Mouse (Mus musculus) spleen, adult 2 months (tissue): ENCODE data around the gene Trmt10b. TPM values are rescaled to one million over a fixed set of nuclear protein-coding genes. Genes with fewer than 3 reads are reported as not detected.
A peak's percentile ranks its signal among the peaks of the same experiment; 100 is the strongest.

Experiments used
- DNase-seq, 2 experiments: peaks; one replicate each; pipeline versions ENCODE4 v3.0.0 to v3.0.0-alpha.2; 2012 to 2021; ENCODE audit warnings: low spot score in 2 of 2, low read depth in 1 of 2
- H3K27ac ChIP-seq: fragments of 200-500 bp; 2 replicates; pipeline ENCODE4 v1.5.1; 2012; ENCODE audit warnings: low read length, inconsistent platforms; ENCODE audit not compliant: insufficient read depth
- H3K27me3 ChIP-seq: fragments of 200-500 bp; 2 replicates; pipeline ENCODE4 v1.6.1; 2012; ENCODE audit warnings: mild to moderate bottlenecking, moderate library complexity, low read length, inconsistent platforms; ENCODE audit not compliant: control insufficient read depth, insufficient read depth
- H3K36me3 ChIP-seq: fragments of 200-500 bp; 2 replicates; pipeline ENCODE4 v1.6.1; 2012; ENCODE audit warnings: mild to moderate bottlenecking, low read length, inconsistent platforms; ENCODE audit not compliant: control insufficient read depth, insufficient read depth
- H3K4me1 ChIP-seq: fragments of 200-500 bp; 2 replicates; pipeline ENCODE4 v1.6.1; 2011; ENCODE audit warnings: inconsistent platforms; ENCODE audit not compliant: control insufficient read depth, insufficient read depth, insufficient read length
- H3K4me3 ChIP-seq: fragments of 200-500 bp; 2 replicates; pipeline ENCODE4 v1.5.1; 2011; ENCODE audit warnings: mild to moderate bottlenecking, inconsistent platforms; ENCODE audit not compliant: insufficient read depth, insufficient read length; ENCODE audit errors: extremely low read depth
- CTCF ChIP-seq: fragments of 200-500 bp; IDR thresholded peaks from 2 replicates; pipeline ENCODE4 v1.5.1; 2011; ENCODE audit warnings: mild to moderate bottlenecking, inconsistent platforms; ENCODE audit not compliant: insufficient read depth, insufficient read length, insufficient replicate concordance; ENCODE audit errors: extremely low read depth
- POLR2A ChIP-seq: fragments of 200-500 bp; IDR thresholded peaks from 2 replicates; pipeline ENCODE4 v1.6.1; 2011; ENCODE audit warnings: low read depth, low read length, inconsistent platforms
- WGBS: fragments of 180-500 bp; shearing (Covaris S2); methylation state at CpG from one replicate; pipeline ENCODE4 v1.1.7; 2018; 5-methylcytosine and 5-hydroxymethylcytosine counted together
- polyA plus RNA-seq: library from polyadenylated mRNA; depleted of rRNA; stranded (reverse); fragments of >200 nt; gene quantifications from 2 replicates; pipeline ENCODE4 v1.2.3, GENCODE M21; 2012; rRNA removed

The Trmt10b gene
- 1.1 and 1.4 TPM in 2 replicates for polyA plus RNA-seq

DNA sequence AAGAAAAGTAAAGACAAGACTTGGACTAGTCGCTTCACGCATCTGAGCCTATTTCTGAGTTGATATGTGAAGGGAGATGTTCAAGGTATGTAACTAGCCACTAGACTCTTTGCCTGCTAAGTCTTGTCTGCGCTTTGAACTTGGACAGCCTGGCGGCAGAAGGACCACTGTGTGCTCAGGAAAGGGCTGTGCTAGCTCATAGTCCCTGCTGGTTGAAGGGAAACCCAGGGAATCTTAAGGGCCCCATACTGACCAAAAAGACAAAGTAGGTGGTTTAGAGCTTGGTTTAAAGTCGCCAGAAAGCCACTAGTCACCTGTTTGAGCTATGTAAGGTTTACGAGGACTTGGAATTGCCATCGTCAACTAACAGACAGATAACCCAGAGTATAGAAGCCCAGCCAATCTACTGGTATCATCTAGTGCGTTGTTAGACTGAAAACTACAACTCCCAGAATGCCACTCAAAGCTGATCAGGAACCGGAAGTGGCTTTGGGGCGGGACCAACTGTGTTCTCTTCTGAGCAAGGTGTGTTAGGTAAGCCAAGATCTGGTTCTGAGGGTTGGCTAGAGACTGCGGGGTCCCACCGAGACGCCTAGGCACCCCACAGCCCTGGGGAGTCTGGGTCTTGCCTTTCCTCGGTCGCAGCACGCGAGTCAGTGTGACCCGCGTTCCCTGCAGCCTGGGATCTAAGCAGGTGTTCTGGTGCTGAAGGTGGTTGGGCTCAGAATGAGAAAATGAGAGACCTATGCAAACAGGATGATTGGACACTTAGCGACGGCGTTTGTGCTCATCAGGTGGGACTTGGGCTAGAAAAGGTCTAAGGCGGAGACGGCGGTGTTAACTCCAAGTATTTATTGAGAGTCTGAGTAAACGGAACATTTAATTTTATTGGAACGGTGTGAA lies at the start of gene Trmt10b:
Trmt10b (plus strand) TSS at position 466 of the 903 bp plus-strand sequence.
- peak; percentile 60 to 73 for DNase-seq
- Histone ChIP-seq H3K27ac (no peak within 1 kb of the TSS), H3K4me1 (peaks cover 3% of the 10 kb centered on the region; the same call in 1 of the 2 replicates), H3K36me3 (peaks cover 4% of the 10 kb centered on the region; the same call in 1 of the 2 replicates), H3K27me3 (no peaks in the 10 kb centered on the region), H3K4me3 (peak within 1 kb of the TSS; percentile 82)
- TF ChIP-seq CTCF: no peak
- TF ChIP-seq POLR2A: no peak
- WGBS: 17% methylated on average over 27 of the region's 27 CpGs

GRCm38 (mm10) chr4:45251265-45251664 lies 45.7 kb upstream of the Trmt10b start:
- Histone ChIP-seq H3K36me3 (no peaks in the 10 kb centered on the region), H3K4me1 (no peaks in the 10 kb centered on the region), H3K27ac (no peak overlapping the region), H3K27me3 (no peaks in the 10 kb centered on the region), H3K4me3 (no peak overlapping the region)
- no peak for DNase-seq
- 84% methylated on average over 8 of the region's 8 CpGs for WGBS
- TF ChIP-seq CTCF (no peak), POLR2A (no peak)

- Histone ChIP-seq H3K4me3 (no peak overlapping the region), H3K27me3 (no peaks in the 10 kb centered on the region), H3K4me1 (no peaks in the 10 kb centered on the region), H3K27ac (no peak overlapping the region), H3K36me3 (no peaks in the 10 kb centered on the region)
- no peak for DNase-seq
- TF ChIP-seq CTCF (no peak), POLR2A (no peak)
- 60% methylated on average over 9 of the region's 9 CpGs for WGBS
Measured at GRCm38 (mm10) chr4:45252861-45253262, 44.1 kb upstream of the Trmt10b start.

GRCm38 (mm10) chr4:45253839-45254601 lies 42.9 kb upstream of the Trmt10b start:
- Histone ChIP-seq H3K4me3 (no peak overlapping the region), H3K4me1 (no peaks in the 10 kb centered on the region), H3K36me3 (no peaks in the 10 kb centered on the region), H3K27me3 (no peaks in the 10 kb centered on the region), H3K27ac (no peak overlapping the region)
- 69% methylated on average over 11 of the region's 11 CpGs for WGBS
- no peak for DNase-seq
- no peak for TF ChIP-seq CTCF
- no peak for TF ChIP-seq POLR2A

GRCm38 (mm10) chr4:45259232-45259832 lies 37.6 kb upstream of the Trmt10b start:
- no peak overlapping the region for H3K4me3 ChIP-seq
- WGBS: 66% methylated on average over 4 of the region's 4 CpGs
- TF ChIP-seq POLR2A (no peak), CTCF (no peak)
- peaks cover 1% of the 10 kb centered on the region; the same call in 1 of the 2 replicates for H3K27me3 ChIP-seq
- H3K27ac ChIP-seq: no peak overlapping the region
- DNase-seq: no peak
- no peaks in the 10 kb centered on the region for H3K36me3 ChIP-seq
- no peaks in the 10 kb centered on the region for H3K4me1 ChIP-seq

DNA sequence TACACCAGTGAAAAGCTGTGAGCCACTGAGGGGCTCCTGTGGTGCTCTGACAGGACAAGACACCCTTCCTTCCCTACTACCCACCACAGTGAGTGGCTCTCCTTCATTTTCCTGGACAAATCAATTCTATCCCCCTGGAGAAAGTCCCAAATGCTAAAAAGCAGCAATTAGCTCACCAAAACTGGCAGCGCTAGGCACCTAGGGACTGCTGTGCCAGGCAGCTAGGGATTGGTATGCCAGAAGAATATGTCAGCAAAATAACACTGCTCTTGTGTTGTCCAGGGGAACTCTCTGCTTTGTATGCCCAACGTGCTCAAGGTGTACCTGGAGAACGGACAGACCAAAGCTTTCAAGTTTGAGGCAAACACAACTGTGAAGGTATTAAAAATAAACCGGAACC lies 35.4 kb upstream of the Trmt10b start:
- 91% methylated on average over 4 of the region's 4 CpGs for WGBS
- Histone ChIP-seq H3K27me3 (peaks cover 1% of the 10 kb centered on the region; the same call in 1 of the 2 replicates), H3K4me3 (no peak overlapping the region), H3K4me1 (no peaks in the 10 kb centered on the region), H3K27ac (no peak overlapping the region), H3K36me3 (no peaks in the 10 kb centered on the region)
- DNase-seq: no peak
- TF ChIP-seq CTCF (no peak), POLR2A (no peak)

DNA sequence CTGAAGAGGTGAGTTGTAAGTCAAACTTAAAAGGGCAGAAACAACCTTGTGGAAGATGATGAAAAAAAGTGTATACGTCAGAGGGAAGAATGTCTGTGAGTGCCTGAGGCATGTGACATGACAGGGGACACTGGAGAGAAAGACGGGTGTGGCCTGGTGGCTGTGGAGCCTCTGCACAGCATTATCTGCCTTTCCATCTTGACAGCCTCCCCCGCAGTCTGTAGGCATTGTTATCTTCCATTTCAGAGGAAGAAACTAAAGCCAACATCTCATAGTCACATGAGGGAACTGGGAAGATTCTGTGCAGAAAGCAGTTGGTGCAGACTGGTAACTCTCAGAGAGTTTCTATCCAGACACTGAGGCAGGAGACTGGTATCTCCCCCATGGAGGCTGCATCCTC lies 29.0 kb upstream of the Trmt10b start:
- no peak for DNase-seq
- Histone ChIP-seq H3K4me1 (no peaks in the 10 kb centered on the region), H3K4me3 (no peak overlapping the region), H3K27me3 (no peaks in the 10 kb centered on the region), H3K27ac (no peak overlapping the region), H3K36me3 (no peaks in the 10 kb centered on the region)
- no peak for TF ChIP-seq CTCF
- TF ChIP-seq POLR2A: no peak
- 56% methylated on average over 3 of the region's 3 CpGs for WGBS
